In the genomic region with DNA sequence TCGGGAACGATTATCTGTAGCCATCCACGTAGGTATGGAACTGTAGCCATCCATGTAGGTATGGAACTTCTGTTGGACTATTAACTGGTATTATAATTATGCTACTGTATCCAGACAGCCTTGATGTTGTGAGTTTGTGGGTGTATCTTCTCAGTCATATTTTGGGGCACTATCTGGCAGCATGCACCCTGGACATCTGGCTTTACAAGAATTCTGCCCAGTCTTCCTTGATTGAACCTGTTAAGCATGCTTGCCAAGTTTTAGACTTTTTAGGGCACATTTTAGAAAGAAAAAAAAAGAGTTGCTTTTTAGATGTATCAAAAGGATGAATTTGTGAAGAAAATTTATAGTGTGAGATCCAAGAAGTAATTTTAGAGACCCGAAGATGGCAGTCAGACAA, we compare ENCODE assay signal across 16 mouse cellular contexts.
"Had no signal": no experiment of that assay in that cellular context is flagged by ENCODE, and none has a peak within 500 bp of the region (broad histone marks: within the 10 kb centered on the region; RNA-seq: fewer than 3 reads in every experiment).

No protein-coding gene starts in this region.

- H3K4me3 ChIP-seq: liver, embryonic 13.5 days; neural tube, embryonic 12.5 days; neural tube, embryonic 15.5 days; stomach, embryonic 15.5 days had no signal

- H3K27ac ChIP-seq: liver, embryonic 13.5 days; neural tube, embryonic 12.5 days; neural tube, embryonic 15.5 days; stomach, embryonic 15.5 days had no signal

- DNase-seq: kidney, adult 18-20 months; kidney, adult 9 months; kidney, postnatal 14 days; kidney, postnatal 4 days; layer of hippocampus, adult 9-11 months; liver, embryonic 13.5 days; lung, adult 2 months; lung, postnatal 14 days; lung, postnatal 4 days; midbrain, embryonic 14.5 days; spleen, adult 18-20 months; thymus, adult 18-20 months; thymus, postnatal 36 days had no signal
